Mouse (Mus musculus): Measurements from ENCODE around the gene Fbxw9. TPM values are rescaled to one million over a fixed set of nuclear protein-coding genes. Genes with fewer than 3 reads are reported as not detected.

The Fbxw9 gene
- total and polyA plus RNA-seq, 3 experiments: 7.3 to 21.9 (median 11.7) TPM

DNA sequence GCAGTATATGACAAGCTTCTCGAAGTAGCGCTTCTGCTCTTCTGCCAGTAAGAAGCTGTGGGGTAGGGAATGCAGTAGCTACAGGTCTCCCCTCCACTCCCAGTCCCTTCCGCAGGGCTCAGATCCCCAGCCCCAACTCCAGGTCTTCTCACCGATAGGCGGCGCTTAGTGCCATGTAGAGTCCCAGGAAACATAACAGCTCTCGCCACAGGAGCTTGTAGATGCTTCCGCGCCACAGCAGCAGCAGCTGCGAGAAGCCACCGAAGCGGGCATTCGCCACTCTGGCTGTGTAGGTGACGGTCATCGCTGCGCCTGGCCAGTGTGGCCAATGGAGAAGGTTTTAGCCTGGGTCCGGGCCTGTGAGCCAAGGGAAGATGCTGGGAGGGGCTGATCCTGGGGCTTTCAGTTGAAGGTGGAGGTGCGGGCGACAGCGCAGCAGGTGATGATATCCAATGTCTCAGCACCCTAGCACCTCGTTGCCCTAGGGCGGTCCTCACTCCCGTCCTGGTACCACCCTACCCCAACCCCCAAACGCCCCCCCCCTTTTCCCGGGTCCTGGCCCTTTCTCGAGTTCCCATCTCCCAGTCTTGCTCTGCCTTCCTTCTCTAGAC is 46.5 kb upstream of the Fbxw9 start:
- dilution Hi-C loops (cut with MboI; ENCODE audit: extremely low pct_ligation_motif_present, extremely low pct_unique_long_range_greater_than_20kb, low sequenced_read_pairs): no loop called here
- H3K36me3 ChIP-seq (replicated peaks in 1 of 2; ENCODE audit: control insufficient read depth in 1 of 2, insufficient read depth in 1 of 2, low read length in 1 of 2): peaks cover 8 to 22% of the 10 kb centered on the region in 2 experiments
- no peaks in the 10 kb centered on the region for H3K4me1 ChIP-seq (ENCODE audit: control insufficient read depth in 1 of 2, insufficient read depth in 2 of 2)
- TF ChIP-seq SMC3 (IDR thresholded peaks at IDR 0.05; ENCODE audit: low read depth, low read length) (peak; percentile 38), RCOR1 (conservative IDR thresholded peaks at IDR 0.05; ENCODE audit: low read depth, low read length) (no peak), EP300 (IDR thresholded peaks at IDR 0.05; ENCODE audit: low read length) (no peak), ZC3H11A (IDR thresholded peaks at IDR 0.05; ENCODE audit: low read depth, low read length) (no peak), JUN (IDR thresholded peaks at IDR 0.05; ENCODE audit: insufficient read depth, low read depth, low read length) (no peak), ZKSCAN1 (IDR thresholded peaks at IDR 0.05; ENCODE audit: borderline replicate concordance, low read depth, low read length) (no peak), POLR2AphosphoS2 (IDR thresholded peaks at IDR 0.05; ENCODE audit: low read depth, low read length) (no peak), MAFK (IDR thresholded peaks at IDR 0.05; ENCODE audit: insufficient replicate concordance, low read length) (no peak), CTCF (conservative IDR thresholded peaks at IDR 0.05 in 1 of 2, IDR thresholded peaks at IDR 0.05 in 1 of 2; ENCODE audit: low read depth in 2 of 2, low read length in 2 of 2) (peak in 1 of 2 experiments; percentile 68; a peak in 2 of 4 replicates), JUND (conservative IDR thresholded peaks at IDR 0.05; ENCODE audit: low read depth, low read length) (no peak), ELF1 (IDR thresholded peaks at IDR 0.05; ENCODE audit: low read depth, low read length) (0 out of 2 replicates have a peak, but pooled peaks have one; percentile 12), MAX (IDR thresholded peaks at IDR 0.05; ENCODE audit: low read length) (no peak), RAD21 (IDR thresholded peaks at IDR 0.05; ENCODE audit: low read depth, low read length) (peak; percentile 38), E2F4 (IDR thresholded peaks at IDR 0.05; ENCODE audit: insufficient replicate concordance, low read depth, low read length) (no peak), TCF12 (IDR thresholded peaks at IDR 0.05; ENCODE audit: low read depth, low read length) (no peak), MAZ (IDR thresholded peaks at IDR 0.05; ENCODE audit: low read depth, low read length) (no peak)
- in situ Hi-C loops (cut with MboI; ENCODE audit: low pct_ligation_motif_present, low pct_unique_long_range_greater_than_20kb, low sequenced_read_pairs): no loop called here
- H3K4me3 ChIP-seq (replicated peaks in 1 of 3; ENCODE audit: low read depth in 2 of 3, low read length in 2 of 3, poor library complexity in 1 of 3): peak overlapping the region in 2 of 3 experiments; percentile 5 to 18
- H3K79me2 ChIP-seq (replicated peaks; ENCODE audit: control insufficient read depth, extremely low read depth, insufficient read depth, poor library complexity, severe bottlenecking): no peaks in the 10 kb centered on the region
- no peak overlapping the region for H3K27ac ChIP-seq (ENCODE audit: insufficient read depth, low read depth)
- peak overlapping the region; percentile 9; the same call in 1 of the 2 replicates for H3K4me2 ChIP-seq (ENCODE audit: insufficient read depth, low read depth, poor library complexity, severe bottlenecking)
- H3K9ac ChIP-seq (ENCODE audit: insufficient read depth, low read depth): peak overlapping the region; percentile 1; the same call in 1 of the 2 replicates
- H3K27me3 ChIP-seq (replicated peaks): no peaks in the 10 kb centered on the region
- no peak for DNase-seq (ENCODE audit: extremely low read depth)
- no peaks in the 10 kb centered on the region for H3K9me3 ChIP-seq (replicated peaks; ENCODE audit: low read length)

DNA sequence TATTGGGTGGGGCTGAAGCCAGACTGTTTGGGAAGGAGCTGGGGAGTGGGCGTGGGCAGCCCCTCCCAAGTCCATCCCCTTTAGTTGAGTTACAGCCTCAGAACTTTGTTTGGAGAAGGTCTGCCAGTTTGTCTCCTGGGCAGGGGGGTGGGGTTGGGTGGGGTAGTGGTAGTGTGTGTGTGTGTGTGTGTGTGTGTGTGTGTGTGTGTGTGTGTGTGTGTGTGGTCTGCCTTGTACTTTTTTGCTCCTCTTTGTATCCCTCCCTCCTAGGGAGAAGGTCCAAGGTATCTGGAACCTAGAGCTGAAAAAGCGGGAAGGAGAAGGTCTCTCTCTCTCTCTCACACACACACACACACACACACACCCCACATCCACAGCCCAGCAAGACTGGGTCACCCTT is 45.4 kb upstream of the Fbxw9 start, which contains the start of gene Best2:
Best2 (minus strand) TSS at position 101 of the 400 bp plus-strand sequence.
- H3K9me3 ChIP-seq (replicated peaks; ENCODE audit: low read length): no peaks in the 10 kb centered on the region
- H3K36me3 ChIP-seq (replicated peaks in 1 of 2; ENCODE audit: control insufficient read depth in 1 of 2, insufficient read depth in 1 of 2, low read length in 1 of 2): peaks cover 19 to 31% of the 10 kb centered on the region in 2 experiments
- H3K79me2 ChIP-seq (replicated peaks; ENCODE audit: control insufficient read depth, extremely low read depth, insufficient read depth, poor library complexity, severe bottlenecking): no peaks in the 10 kb centered on the region
- no peaks in the 10 kb centered on the region for H3K27me3 ChIP-seq (replicated peaks)
- in situ Hi-C loops (cut with MboI; ENCODE audit: low pct_ligation_motif_present, low pct_unique_long_range_greater_than_20kb, low sequenced_read_pairs): no loop called here
- peak within 1 kb of the TSS in 2 of 3 experiments; percentile 5 to 18 for H3K4me3 ChIP-seq (replicated peaks in 1 of 3; ENCODE audit: low read depth in 2 of 3, low read length in 2 of 3, poor library complexity in 1 of 3)
- no peak for DNase-seq (ENCODE audit: extremely low read depth)
- dilution Hi-C loops (cut with MboI; ENCODE audit: extremely low pct_ligation_motif_present, extremely low pct_unique_long_range_greater_than_20kb, low sequenced_read_pairs): no loop called here
- TF ChIP-seq ELF1 (IDR thresholded peaks at IDR 0.05; ENCODE audit: low read depth, low read length) (no peak), UBTF (IDR thresholded peaks at IDR 0.05; ENCODE audit: low read depth, low read length) (no peak), POLR2AphosphoS2 (IDR thresholded peaks at IDR 0.05; ENCODE audit: low read depth, low read length) (no peak)
- peak within 1 kb of the TSS; percentile 1; the same call in 1 of the 2 replicates for H3K9ac ChIP-seq (ENCODE audit: insufficient read depth, low read depth)
- peak within 1 kb of the TSS; percentile 9; the same call in 1 of the 2 replicates for H3K4me2 ChIP-seq (ENCODE audit: insufficient read depth, low read depth, poor library complexity, severe bottlenecking)
- no peaks in the 10 kb centered on the region for H3K4me1 ChIP-seq (ENCODE audit: control insufficient read depth in 1 of 2, insufficient read depth in 2 of 2)
- no peak within 1 kb of the TSS for H3K27ac ChIP-seq (ENCODE audit: insufficient read depth, low read depth)

Data from CH12.LX (cell line).